Mouse (Mus musculus): ENCODE results near the gene Gak. TPM values are rescaled to one million over a fixed set of nuclear protein-coding genes. Genes with fewer than 3 reads are reported as not detected.

The Gak gene
- polyA plus RNA-seq, 1 experiment from 2014 or later, result 62.9 TPM

GRCm38 (mm10) chr5:108628891-108629633 lies 493 bp downstream of the Gak start:
- peak overlapping the region; percentile 90 for H3K9ac ChIP-seq (ENCODE audit: low read length)
- peak overlapping the region; percentile 92 for H3K4me3 ChIP-seq (replicated peaks; ENCODE audit: low read length)
- 2% methylated on average over 32 of the region's 32 CpGs for WGBS
- peak; percentile 79 for ATAC-seq (ENCODE audit: insufficient read depth, low FRiP score)
- H3K36me3 ChIP-seq (ENCODE audit: control insufficient read depth, insufficient read depth, low read length), result peaks cover 6% of the 10 kb centered on the region
- H3K4me2 ChIP-seq (ENCODE audit: low read depth, low read length), result peak overlapping the region; percentile 88
- H3K4me1 ChIP-seq (ENCODE audit: control insufficient read depth, insufficient read depth, low read length), result peaks cover 14% of the 10 kb centered on the region
- peak overlapping the region; percentile 85 for H3K27ac ChIP-seq (ENCODE audit: low read length)
- H3K27me3 ChIP-seq (ENCODE audit: control insufficient read depth, insufficient read depth, low read length), result no peaks in the 10 kb centered on the region
- no peaks in the 10 kb centered on the region for H3K9me3 ChIP-seq (replicated peaks; ENCODE audit: control insufficient read depth, low read length)

DNA sequence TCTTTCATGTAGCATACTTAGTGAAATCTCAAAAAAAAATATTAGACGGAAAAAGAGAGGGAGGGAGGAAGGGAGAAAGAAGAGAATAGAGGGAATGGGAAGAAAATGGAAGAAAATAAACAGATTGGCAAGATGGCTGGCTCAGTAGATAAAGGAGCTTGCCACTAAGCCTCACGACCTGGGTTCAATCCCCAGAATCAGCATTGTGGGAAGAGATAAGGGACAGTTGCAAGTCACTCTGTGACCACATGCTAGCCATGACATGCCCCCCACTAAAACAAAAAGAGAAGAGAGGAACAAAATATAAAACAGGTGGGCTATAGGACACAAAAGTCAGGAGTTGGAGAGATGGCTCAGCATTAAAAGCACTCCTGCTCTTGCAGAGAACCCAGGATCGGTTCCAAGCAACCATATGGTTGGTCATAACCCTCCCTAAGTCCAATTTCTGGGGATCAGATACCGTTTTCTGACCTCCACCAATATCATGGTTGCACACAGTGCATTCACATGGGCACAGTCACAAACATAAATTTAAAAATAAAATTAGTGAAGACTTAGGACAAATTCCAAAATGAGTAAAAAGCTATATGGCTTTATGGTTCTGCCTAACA lies 3.4 kb downstream of the Gak start:
- H3K27ac ChIP-seq (ENCODE audit: low read length), result no peak overlapping the region
- peaks cover 20% of the 10 kb centered on the region for H3K36me3 ChIP-seq (ENCODE audit: control insufficient read depth, insufficient read depth, low read length)
- H3K9me3 ChIP-seq (replicated peaks; ENCODE audit: control insufficient read depth, low read length), result no peaks in the 10 kb centered on the region
- no peaks in the 10 kb centered on the region for H3K27me3 ChIP-seq (ENCODE audit: control insufficient read depth, insufficient read depth, low read length)
- H3K4me3 ChIP-seq (replicated peaks; ENCODE audit: low read length), result no peak overlapping the region
- peaks cover 14% of the 10 kb centered on the region for H3K4me1 ChIP-seq (ENCODE audit: control insufficient read depth, insufficient read depth, low read length)
- no peak overlapping the region for H3K4me2 ChIP-seq (ENCODE audit: low read depth, low read length)
- no peak for ATAC-seq (ENCODE audit: insufficient read depth, low FRiP score)
- no peak overlapping the region for H3K9ac ChIP-seq (ENCODE audit: low read length)
- 79% methylated on average over 4 of the region's 4 CpGs for WGBS

GRCm38 (mm10) chr5:108621870-108622269 lies 7.7 kb downstream of the Gak start:
- WGBS, result 74% methylated on average over 2 of the region's 2 CpGs
- Histone ChIP-seq H3K27ac (ENCODE audit: low read length) (no peak overlapping the region), H3K4me2 (ENCODE audit: low read depth, low read length) (no peak overlapping the region), H3K9me3 (replicated peaks; ENCODE audit: control insufficient read depth, low read length) (no peaks in the 10 kb centered on the region), H3K9ac (ENCODE audit: low read length) (no peak overlapping the region), H3K36me3 (ENCODE audit: control insufficient read depth, insufficient read depth, low read length) (peaks cover 20% of the 10 kb centered on the region), H3K4me1 (ENCODE audit: control insufficient read depth, insufficient read depth, low read length) (no peaks in the 10 kb centered on the region), H3K4me3 (replicated peaks; ENCODE audit: low read length) (no peak overlapping the region), H3K27me3 (ENCODE audit: control insufficient read depth, insufficient read depth, low read length) (no peaks in the 10 kb centered on the region)
- no peak for ATAC-seq (ENCODE audit: insufficient read depth, low FRiP score)

DNA sequence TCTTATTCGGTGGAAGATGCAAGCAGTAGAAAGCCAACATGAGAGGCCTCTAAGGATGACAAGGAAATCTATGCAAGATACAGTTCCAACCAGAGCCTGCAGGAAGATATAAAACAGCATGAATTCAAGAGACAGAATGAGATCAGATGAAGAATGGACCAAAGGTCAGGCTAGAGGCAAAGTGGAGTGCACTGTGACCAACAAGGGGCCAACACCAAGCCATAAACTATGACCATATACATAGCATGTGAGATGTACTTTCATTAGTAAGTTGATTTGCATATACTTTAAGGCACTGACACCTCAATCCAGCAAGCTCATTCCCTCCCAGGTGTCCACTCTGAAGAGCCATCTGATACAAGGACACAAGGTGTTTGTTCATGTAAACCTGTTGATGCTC lies 19.1 kb downstream of the Gak start:
- no peak overlapping the region for H3K4me2 ChIP-seq (ENCODE audit: low read depth, low read length)
- peaks cover 34% of the 10 kb centered on the region for H3K36me3 ChIP-seq (ENCODE audit: control insufficient read depth, insufficient read depth, low read length)
- no peaks in the 10 kb centered on the region for H3K4me1 ChIP-seq (ENCODE audit: control insufficient read depth, insufficient read depth, low read length)
- no peak overlapping the region for H3K9ac ChIP-seq (ENCODE audit: low read length)
- H3K27ac ChIP-seq (ENCODE audit: low read length), result no peak overlapping the region
- H3K27me3 ChIP-seq (ENCODE audit: control insufficient read depth, insufficient read depth, low read length), result no peaks in the 10 kb centered on the region
- no peak for ATAC-seq (ENCODE audit: insufficient read depth, low FRiP score)
- WGBS, result 84% methylated on average over 1 of the region's 1 CpGs
- no peak overlapping the region for H3K4me3 ChIP-seq (replicated peaks; ENCODE audit: low read length)
- H3K9me3 ChIP-seq (replicated peaks; ENCODE audit: control insufficient read depth, low read length), result no peaks in the 10 kb centered on the region

- no peak overlapping the region for H3K4me2 ChIP-seq (ENCODE audit: low read depth, low read length)
- no peak overlapping the region for H3K27ac ChIP-seq (ENCODE audit: low read length)
- H3K9me3 ChIP-seq (replicated peaks; ENCODE audit: control insufficient read depth, low read length), result no peaks in the 10 kb centered on the region
- no peak overlapping the region for H3K4me3 ChIP-seq (replicated peaks; ENCODE audit: low read length)
- H3K36me3 ChIP-seq (ENCODE audit: control insufficient read depth, insufficient read depth, low read length), result peaks cover 37% of the 10 kb centered on the region; the same call in 1 of the 2 replicates
- no peaks in the 10 kb centered on the region for H3K27me3 ChIP-seq (ENCODE audit: control insufficient read depth, insufficient read depth, low read length)
- no peaks in the 10 kb centered on the region for H3K4me1 ChIP-seq (ENCODE audit: control insufficient read depth, insufficient read depth, low read length)
- WGBS, result 92% methylated on average over 9 of the region's 9 CpGs
- no peak for ATAC-seq (ENCODE audit: insufficient read depth, low FRiP score)
- no peak overlapping the region for H3K9ac ChIP-seq (ENCODE audit: low read length)
Measured at GRCm38 (mm10) chr5:108602537-108602936, 27.0 kb downstream of the Gak start.

DNA sequence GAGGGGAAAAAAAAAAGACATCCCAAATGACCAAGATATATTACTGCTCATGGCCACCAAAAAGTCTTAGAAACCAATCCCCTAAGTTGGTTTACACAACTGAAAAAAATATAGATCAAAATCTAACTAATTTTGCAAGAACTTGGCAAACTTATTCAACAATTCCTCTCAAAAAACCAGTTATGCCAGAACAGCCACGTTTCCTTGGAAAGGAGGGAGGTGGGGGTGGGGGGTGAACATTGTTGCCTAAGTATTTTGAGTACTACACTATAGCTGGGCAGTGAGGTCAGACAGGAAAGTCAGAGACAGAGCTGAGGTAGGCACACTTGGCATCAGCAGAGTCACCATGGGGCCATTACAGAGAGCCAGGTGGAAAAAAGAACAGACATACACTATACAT lies 29.6 kb downstream of the Gak start:
- H3K4me3 ChIP-seq (replicated peaks; ENCODE audit: low read length), result no peak overlapping the region
- no peak overlapping the region for H3K4me2 ChIP-seq (ENCODE audit: low read depth, low read length)
- H3K27me3 ChIP-seq (ENCODE audit: control insufficient read depth, insufficient read depth, low read length), result no peaks in the 10 kb centered on the region
- H3K4me1 ChIP-seq (ENCODE audit: control insufficient read depth, insufficient read depth, low read length), result no peaks in the 10 kb centered on the region
- no peaks in the 10 kb centered on the region for H3K9me3 ChIP-seq (replicated peaks; ENCODE audit: control insufficient read depth, low read length)
- H3K9ac ChIP-seq (ENCODE audit: low read length), result no peak overlapping the region
- no peak overlapping the region for H3K27ac ChIP-seq (ENCODE audit: low read length)
- 71% methylated on average over 1 of the region's 1 CpGs for WGBS
- H3K36me3 ChIP-seq (ENCODE audit: control insufficient read depth, insufficient read depth, low read length), result peaks cover 50% of the 10 kb centered on the region; the same call in 1 of the 2 replicates
- ATAC-seq (ENCODE audit: insufficient read depth, low FRiP score), result no peak

GRCm38 (mm10) chr5:108581361-108581891 lies 48.1 kb downstream of the Gak start:
- Histone ChIP-seq H3K27ac (ENCODE audit: low read length) (no peak overlapping the region), H3K4me3 (replicated peaks; ENCODE audit: low read length) (no peak overlapping the region), H3K9ac (ENCODE audit: low read length) (no peak overlapping the region), H3K9me3 (replicated peaks; ENCODE audit: control insufficient read depth, low read length) (no peaks in the 10 kb centered on the region), H3K4me1 (ENCODE audit: control insufficient read depth, insufficient read depth, low read length) (no peaks in the 10 kb centered on the region), H3K4me2 (ENCODE audit: low read depth, low read length) (no peak overlapping the region), H3K27me3 (ENCODE audit: control insufficient read depth, insufficient read depth, low read length) (no peaks in the 10 kb centered on the region), H3K36me3 (ENCODE audit: control insufficient read depth, insufficient read depth, low read length) (peaks cover 27% of the 10 kb centered on the region)
- no peak for ATAC-seq (ENCODE audit: insufficient read depth, low FRiP score)
- 89% methylated on average over 3 of the region's 3 CpGs for WGBS

DNA sequence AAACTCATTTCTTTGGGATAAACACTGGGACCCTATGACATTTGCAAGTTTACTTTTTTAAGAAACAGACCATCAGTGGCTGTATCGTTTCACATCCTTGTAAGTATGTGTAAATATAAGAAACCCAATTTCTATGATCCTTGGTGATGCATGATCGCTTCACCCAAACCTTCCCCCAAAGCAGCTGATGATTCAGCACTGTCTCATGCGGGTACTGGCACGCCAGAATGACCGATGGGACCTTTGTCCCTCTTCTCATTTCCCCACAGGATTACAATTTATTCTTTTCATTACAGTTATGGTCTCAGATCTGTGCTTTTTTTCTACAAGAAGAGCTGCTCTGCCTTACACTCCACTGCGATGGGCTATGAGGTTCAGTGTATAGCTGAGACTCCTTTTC lies 56.5 kb downstream of the Gak start:
- WGBS, result 80% methylated on average over 6 of the region's 6 CpGs
- no peaks in the 10 kb centered on the region for H3K4me1 ChIP-seq (ENCODE audit: control insufficient read depth, insufficient read depth, low read length)
- peaks cover 34% of the 10 kb centered on the region for H3K36me3 ChIP-seq (ENCODE audit: control insufficient read depth, insufficient read depth, low read length)
- H3K9me3 ChIP-seq (replicated peaks; ENCODE audit: control insufficient read depth, low read length), result no peaks in the 10 kb centered on the region
- H3K4me2 ChIP-seq (ENCODE audit: low read depth, low read length), result no peak overlapping the region
- no peak for ATAC-seq (ENCODE audit: insufficient read depth, low FRiP score)
- H3K4me3 ChIP-seq (replicated peaks; ENCODE audit: low read length), result no peak overlapping the region
- no peaks in the 10 kb centered on the region for H3K27me3 ChIP-seq (ENCODE audit: control insufficient read depth, insufficient read depth, low read length)
- H3K27ac ChIP-seq (ENCODE audit: low read length), result no peak overlapping the region
- no peak overlapping the region for H3K9ac ChIP-seq (ENCODE audit: low read length)

GRCm38 (mm10) chr5:108570991-108571390 lies 58.6 kb downstream of the Gak start:
- Histone ChIP-seq H3K4me1 (ENCODE audit: control insufficient read depth, insufficient read depth, low read length) (no peaks in the 10 kb centered on the region), H3K36me3 (ENCODE audit: control insufficient read depth, insufficient read depth, low read length) (peaks cover 35% of the 10 kb centered on the region), H3K27me3 (ENCODE audit: control insufficient read depth, insufficient read depth, low read length) (no peaks in the 10 kb centered on the region), H3K4me3 (replicated peaks; ENCODE audit: low read length) (no peak overlapping the region), H3K27ac (ENCODE audit: low read length) (no peak overlapping the region), H3K4me2 (ENCODE audit: low read depth, low read length) (no peak overlapping the region), H3K9me3 (replicated peaks; ENCODE audit: control insufficient read depth, low read length) (no peaks in the 10 kb centered on the region), H3K9ac (ENCODE audit: low read length) (no peak overlapping the region)
- no peak for ATAC-seq (ENCODE audit: insufficient read depth, low FRiP score)
- 82% methylated on average over 1 of the region's 1 CpGs for WGBS
